Mouse (Mus musculus) lung, embryonic 14.5 days (tissue): ENCODE results near the gene Fbxo39. TPM values are rescaled to one million over a fixed set of nuclear protein-coding genes. Genes with fewer than 3 reads are reported as not detected.

ENCODE experiments used
- ATAC-seq: fragments of 200-750 bp; cut with Nextera tagmentation; 2 replicates; pipeline ENCODE4 v1.8.0; 2017; ENCODE audit warnings: mild to moderate bottlenecking, moderate TSS enrichment, moderate library complexity; ENCODE audit not compliant: insufficient read depth
- DNase-seq: peaks from one replicate; pipeline ENCODE4 v3.0.0-alpha.2; 2015
- H3K27ac ChIP-seq: fragments of 300-500 bp; sonication (generic); 2 replicates; pipeline ENCODE4 v1.5.1; 2014; ENCODE audit warnings: low read depth, mild to moderate bottlenecking, moderate library complexity
- H3K27me3 ChIP-seq: fragments of 300-500 bp; sonication (generic); 2 replicates; pipeline ENCODE4 v1.6.1; 2014; ENCODE audit warnings: low read length, control low read depth; ENCODE audit not compliant: insufficient read depth
- H3K36me3 ChIP-seq: fragments of 300-500 bp; sonication (generic); 2 replicates; pipeline ENCODE4 v1.6.1; 2014; ENCODE audit warnings: control low read depth; ENCODE audit not compliant: insufficient read depth
- H3K4me1 ChIP-seq: fragments of 300-500 bp; sonication (generic); 2 replicates; pipeline ENCODE4 v1.6.1; 2014; ENCODE audit warnings: antibody characterized with exemption, control low read depth; ENCODE audit not compliant: insufficient read depth
- H3K4me2 ChIP-seq: fragments of 300-500 bp; sonication (generic); 2 replicates; pipeline ENCODE4 v1.6.1; 2014; ENCODE audit warnings: mild to moderate bottlenecking
- H3K4me3 ChIP-seq: fragments of 300-500 bp; sonication (generic); 2 replicates; pipeline ENCODE4 v1.5.1; 2014; ENCODE audit warnings: low read depth, low read length
- H3K9ac ChIP-seq: fragments of 300-500 bp; sonication (generic); 2 replicates; pipeline ENCODE4 v1.6.1; 2014
- H3K9me3 ChIP-seq: fragments of 300-500 bp; sonication (generic); 2 replicates; pipeline ENCODE4 v1.6.1; 2016; ENCODE audit warnings: low read depth, low read length, control low read depth
- CTCF ChIP-seq: IDR thresholded peaks from 2 replicates; pipeline ENCODE4 v1.5.1; 2016; ENCODE audit warnings: antibody characterized with exemption, low read depth
- WGBS: fragments of 180-500 bp; shearing (Covaris S2); extraction: QIAGEN DNeasy Blood & Tissue Kit; methylation state at CpG from one replicate; pipeline ENCODE4 v1.1.7; 2014; 5-methylcytosine and 5-hydroxymethylcytosine counted together
- polyA plus RNA-seq: library from polyadenylated mRNA; unstranded; fragments of >200 nt; fragmentation: Nextera tagmentation; extraction: Ambion mirVana; gene quantifications from 2 replicates; pipeline ENCODE4 v1.2.1, GENCODE M21; 2014

The Fbxo39 gene
- polyA plus RNA-seq, 1 experiment from 2014 or later = not detected

- H3K9me3 ChIP-seq = no peaks in the 10 kb centered on the region
- 33% methylated on average over 10 of the region's 10 CpGs for WGBS
- peak within 1 kb of the TSS; percentile 38 for H3K4me3 ChIP-seq
- no peaks in the 10 kb centered on the region for H3K27me3 ChIP-seq
- peak within 1 kb of the TSS; percentile 53 for H3K9ac ChIP-seq
- H3K4me1 ChIP-seq = peaks cover 16% of the 10 kb centered on the region
- H3K4me2 ChIP-seq = peak within 1 kb of the TSS; percentile 74
- DNase-seq = no peak
- TF ChIP-seq CTCF = no peak
- peak within 1 kb of the TSS; percentile 3; the same call in 1 of the 2 replicates for H3K27ac ChIP-seq
- no peaks in the 10 kb centered on the region for H3K36me3 ChIP-seq
- no peak for ATAC-seq
Observed at GRCm38 (mm10) chr11:72362347-72362741, 48.1 kb downstream of the Fbxo39 start, which contains the start of gene Tekt1. TSS of gene Tekt1 (minus strand) at chr11:72362442.

GRCm38 (mm10) chr11:72363523-72364240, 49.4 kb downstream of the Fbxo39 start:
- H3K4me1 ChIP-seq = peaks cover 16% of the 10 kb centered on the region
- no peak for TF ChIP-seq CTCF
- peak; percentile 68 for DNase-seq
- H3K9me3 ChIP-seq = no peaks in the 10 kb centered on the region
- H3K36me3 ChIP-seq = no peaks in the 10 kb centered on the region
- WGBS = 30% methylated on average over 8 of the region's 8 CpGs
- ATAC-seq = no peak
- no peak overlapping the region for H3K4me2 ChIP-seq
- H3K9ac ChIP-seq = no peak overlapping the region
- H3K4me3 ChIP-seq = no peak overlapping the region
- H3K27me3 ChIP-seq = no peaks in the 10 kb centered on the region
- no peak overlapping the region for H3K27ac ChIP-seq

GRCm38 (mm10) chr11:72364526-72364925, 50.3 kb downstream of the Fbxo39 start:
- Histone ChIP-seq H3K4me1 (peaks cover 16% of the 10 kb centered on the region), H3K4me3 (no peak overlapping the region), H3K27me3 (no peaks in the 10 kb centered on the region), H3K36me3 (no peaks in the 10 kb centered on the region), H3K4me2 (no peak overlapping the region), H3K9ac (no peak overlapping the region), H3K27ac (no peak overlapping the region), H3K9me3 (no peaks in the 10 kb centered on the region)
- WGBS = 89% methylated on average over 5 of the region's 5 CpGs
- TF ChIP-seq CTCF = no peak
- DNase-seq (no peak), ATAC-seq (no peak)

GRCm38 (mm10) chr11:72366126-72366525, 51.9 kb downstream of the Fbxo39 start:
- no peak for DNase-seq
- 59% methylated on average over 9 of the region's 9 CpGs for WGBS
- ATAC-seq = no peak
- Histone ChIP-seq H3K4me1 (peaks cover 25% of the 10 kb centered on the region), H3K9me3 (no peaks in the 10 kb centered on the region), H3K27me3 (no peaks in the 10 kb centered on the region), H3K4me3 (no peak overlapping the region), H3K9ac (no peak overlapping the region), H3K36me3 (no peaks in the 10 kb centered on the region), H3K27ac (no peak overlapping the region), H3K4me2 (no peak overlapping the region)
- no peak for TF ChIP-seq CTCF

- TF ChIP-seq CTCF = no peak
- Histone ChIP-seq H3K4me1 (peaks cover 16% of the 10 kb centered on the region), H3K4me3 (no peak overlapping the region), H3K27me3 (no peaks in the 10 kb centered on the region), H3K27ac (no peak overlapping the region), H3K9me3 (no peaks in the 10 kb centered on the region), H3K36me3 (no peaks in the 10 kb centered on the region), H3K4me2 (no peak overlapping the region), H3K9ac (no peak overlapping the region)
- peak; percentile 35; the same call in 1 of the 2 replicates for ATAC-seq
- 53% methylated on average over 11 of the region's 11 CpGs for WGBS
- peak; percentile 40 for DNase-seq
Observed at GRCm38 (mm10) chr11:72367934-72368674, 53.9 kb downstream of the Fbxo39 start.

Other genes with a start within 250 kb of the Fbxo39 start
- 0.89 and 1.0 TPM in 2 replicates for gene Pitpnm3, start 178.7 kb upstream of the Fbxo39 start, polyA plus RNA-seq
- not detected in 2 replicates for gene Gm43951, start 107.6 kb upstream of the Fbxo39 start, polyA plus RNA-seq
- 14.3 and 18.3 TPM in 2 replicates for gene 4933427D14Rik, start 107.0 kb upstream of the Fbxo39 start, polyA plus RNA-seq
- gene Txndc17, start 106.9 kb upstream of the Fbxo39 start, polyA plus RNA-seq = 182 and 190 TPM in 2 replicates
- 38.9 and 40.6 TPM in 2 replicates for gene Med31, start 98.9 kb upstream of the Fbxo39 start, polyA plus RNA-seq
- not detected in 2 replicates for gene Slc13a5, start 47.2 kb upstream of the Fbxo39 start, polyA plus RNA-seq
- 2.8 and 3.5 TPM in 2 replicates for gene Xaf1, start 12.8 kb upstream of the Fbxo39 start, polyA plus RNA-seq
- 6.1 and 6.5 TPM in 2 replicates for gene Tekt1, start 48.0 kb downstream of the Fbxo39 start, polyA plus RNA-seq
- gene Smtnl2, start 97.3 kb downstream of the Fbxo39 start, polyA plus RNA-seq = 107 and 122 TPM in 2 replicates
- not detected in 2 replicates for gene Ggt6, start 121.1 kb downstream of the Fbxo39 start, polyA plus RNA-seq
- 157 and 161 TPM in 2 replicates for gene Mybbp1a, start 126.9 kb downstream of the Fbxo39 start, polyA plus RNA-seq
- 7.5 and 8.5 TPM in 2 replicates for gene Spns2, start 175.5 kb downstream of the Fbxo39 start, polyA plus RNA-seq
- 0.09 TPM in 1 of 2 replicates, not detected in the other for gene Spns3, start 236.1 kb downstream of the Fbxo39 start, polyA plus RNA-seq